Mouse (Mus musculus) intestine, embryonic 16.5 days (tissue): Measurements from ENCODE around the gene Cdc37. TPM values are rescaled to one million over a fixed set of nuclear protein-coding genes. Genes with fewer than 3 reads are reported as not detected.

Experiments
- ATAC-seq: fragments of 200-750 bp; cut with Nextera tagmentation; 2 replicates; pipeline ENCODE4 v1.8.0; 2017; ENCODE audit warnings: moderate TSS enrichment, moderate library complexity
- H3K27ac ChIP-seq: fragments of 300-500 bp; sonication (generic); 2 replicates; pipeline ENCODE4 v1.5.1; 2014; ENCODE audit warnings: mild to moderate bottlenecking, low read length
- H3K27me3 ChIP-seq: fragments of 300-500 bp; sonication (generic); replicated peaks from 2 replicates; pipeline ENCODE4 v1.6.1; 2014; ENCODE audit warnings: low read length, control low read depth, mixed read lengths; ENCODE audit not compliant: control insufficient read depth, insufficient read depth
- H3K36me3 ChIP-seq: fragments of 300-500 bp; sonication (generic); 2 replicates; pipeline ENCODE4 v1.6.1; 2014; ENCODE audit warnings: low read length, control low read depth; ENCODE audit not compliant: control insufficient read depth, insufficient read depth
- H3K4me1 ChIP-seq: fragments of 300-500 bp; sonication (generic); 2 replicates; pipeline ENCODE4 v1.6.1; 2014; ENCODE audit warnings: low read length, control low read depth, mixed read lengths; ENCODE audit not compliant: control insufficient read depth, insufficient read depth
- H3K4me2 ChIP-seq: fragments of 300-500 bp; sonication (generic); 2 replicates; pipeline ENCODE4 v1.6.1; 2014; ENCODE audit warnings: low read depth, low read length, control low read depth
- H3K4me3 ChIP-seq: fragments of 300-500 bp; sonication (generic); 2 replicates; pipeline ENCODE4 v1.5.1; 2014; ENCODE audit warnings: mild to moderate bottlenecking, low read length
- H3K9ac ChIP-seq: fragments of 300-500 bp; sonication (generic); 2 replicates; pipeline ENCODE4 v1.6.1; 2014; ENCODE audit warnings: low read depth, low read length
- H3K9me3 ChIP-seq: fragments of 300-500 bp; sonication (generic); 2 replicates; pipeline ENCODE4 v1.6.1; 2016; ENCODE audit warnings: low read length, control low read depth; ENCODE audit not compliant: control insufficient read depth
- WGBS: fragments of 180-500 bp; shearing (Covaris S2); extraction: QIAGEN DNeasy Blood & Tissue Kit; methylation state at CpG from one replicate; pipeline ENCODE4 v1.1.7; 2014; 5-methylcytosine and 5-hydroxymethylcytosine counted together
- polyA plus RNA-seq: library from polyadenylated mRNA; unstranded; fragments of >200 nt; fragmentation: Nextera tagmentation; extraction: Ambion mirVana; gene quantifications from 2 replicates; pipeline ENCODE4 v1.2.1, GENCODE M21; 2015

The Cdc37 gene
- polyA plus RNA-seq, 1 experiment from 2014 or later: 261 TPM

DNA sequence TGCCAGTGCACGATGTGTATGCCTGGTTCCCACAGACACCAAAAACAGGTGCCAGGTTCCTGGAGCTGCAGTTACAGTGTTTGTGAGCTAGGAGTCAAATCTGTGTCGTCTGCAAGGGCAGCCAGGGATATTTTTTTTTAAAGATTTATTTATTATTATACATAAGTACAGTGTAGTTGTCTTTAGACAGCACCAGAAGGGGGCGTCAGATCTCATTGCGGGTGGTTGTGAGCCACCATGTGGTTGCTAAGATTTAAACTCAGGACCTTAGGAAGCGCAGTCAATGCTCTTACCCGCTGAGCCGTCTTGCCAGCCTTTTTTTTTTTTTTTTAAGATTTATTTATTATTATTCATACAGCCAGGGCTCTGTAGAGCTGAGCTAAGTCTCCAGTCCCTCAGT is 40.1 kb upstream of the Cdc37 start:
- no peak overlapping the region for H3K9ac ChIP-seq
- H3K36me3 ChIP-seq: no peaks in the 10 kb centered on the region
- no peak overlapping the region for H3K4me3 ChIP-seq
- H3K4me1 ChIP-seq: 0 out of 2 replicates have a peak, but pooled peaks cover under 1% of the 10 kb centered on the region
- WGBS: 43% methylated on average over 7 of the region's 7 CpGs
- no peaks in the 10 kb centered on the region for H3K9me3 ChIP-seq
- H3K27me3 ChIP-seq: no peaks in the 10 kb centered on the region
- H3K27ac ChIP-seq: no peak overlapping the region
- no peak overlapping the region for H3K4me2 ChIP-seq
- no peak for ATAC-seq

DNA sequence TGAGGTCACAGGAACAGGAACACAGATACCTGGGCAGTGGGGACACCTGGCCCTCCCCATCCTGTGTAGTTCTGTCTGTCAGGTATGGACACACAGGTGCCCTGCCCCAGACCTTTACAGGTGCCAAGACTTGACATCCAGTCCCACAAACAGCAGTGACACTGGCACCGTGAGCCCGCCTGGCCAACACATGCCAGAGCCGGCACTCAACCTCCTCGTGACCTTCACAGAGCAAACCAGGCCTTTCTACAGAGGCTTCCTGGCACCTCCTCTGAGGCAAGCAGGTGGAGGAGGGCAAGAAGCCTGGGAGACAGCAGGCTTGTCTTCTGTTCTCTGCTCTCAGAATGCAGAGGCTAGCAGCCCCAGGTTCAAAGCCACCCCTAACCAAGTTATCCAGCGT is 35.7 kb upstream of the Cdc37 start:
- 91% methylated on average over 5 of the region's 5 CpGs for WGBS
- H3K27me3 ChIP-seq: no peaks in the 10 kb centered on the region; the same call in 1 of the 2 replicates
- H3K4me2 ChIP-seq: no peak overlapping the region
- no peak overlapping the region for H3K27ac ChIP-seq
- no peak overlapping the region for H3K9ac ChIP-seq
- no peak for ATAC-seq
- H3K4me1 ChIP-seq: peaks cover 24% of the 10 kb centered on the region
- no peak overlapping the region for H3K4me3 ChIP-seq
- H3K9me3 ChIP-seq: no peaks in the 10 kb centered on the region
- no peaks in the 10 kb centered on the region for H3K36me3 ChIP-seq

DNA sequence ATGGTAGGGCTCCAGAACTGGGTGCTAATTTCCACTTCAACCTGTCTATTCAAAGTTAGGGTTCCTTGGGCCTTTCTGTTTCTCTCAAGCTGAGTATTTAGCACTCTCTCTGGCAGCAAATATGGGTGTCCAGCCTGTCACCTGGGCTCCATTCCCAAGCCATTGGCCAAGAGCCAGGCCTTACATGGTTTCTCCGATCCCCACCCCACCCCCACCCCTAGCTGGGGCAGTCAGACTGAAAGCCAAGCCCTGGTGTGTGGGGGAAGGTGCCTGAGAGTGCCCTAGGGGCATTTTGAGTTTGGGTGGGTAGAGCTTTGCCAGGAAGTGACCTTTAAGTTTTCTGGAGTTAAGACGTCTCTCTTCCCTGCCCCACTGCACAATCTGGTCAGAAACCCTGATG is 35.0 kb upstream of the Cdc37 start:
- H3K27me3 ChIP-seq: no peaks in the 10 kb centered on the region; the same call in 1 of the 2 replicates
- WGBS: 38% methylated on average over 2 of the region's 2 CpGs
- H3K27ac ChIP-seq: no peak overlapping the region
- H3K4me1 ChIP-seq: peaks cover 24% of the 10 kb centered on the region
- no peak for ATAC-seq
- no peak overlapping the region for H3K4me2 ChIP-seq
- no peak overlapping the region for H3K4me3 ChIP-seq
- no peaks in the 10 kb centered on the region for H3K9me3 ChIP-seq
- 0 out of 2 replicates have a peak overlapping the region, but pooled peaks have one; percentile 64 for H3K9ac ChIP-seq
- no peaks in the 10 kb centered on the region for H3K36me3 ChIP-seq

DNA sequence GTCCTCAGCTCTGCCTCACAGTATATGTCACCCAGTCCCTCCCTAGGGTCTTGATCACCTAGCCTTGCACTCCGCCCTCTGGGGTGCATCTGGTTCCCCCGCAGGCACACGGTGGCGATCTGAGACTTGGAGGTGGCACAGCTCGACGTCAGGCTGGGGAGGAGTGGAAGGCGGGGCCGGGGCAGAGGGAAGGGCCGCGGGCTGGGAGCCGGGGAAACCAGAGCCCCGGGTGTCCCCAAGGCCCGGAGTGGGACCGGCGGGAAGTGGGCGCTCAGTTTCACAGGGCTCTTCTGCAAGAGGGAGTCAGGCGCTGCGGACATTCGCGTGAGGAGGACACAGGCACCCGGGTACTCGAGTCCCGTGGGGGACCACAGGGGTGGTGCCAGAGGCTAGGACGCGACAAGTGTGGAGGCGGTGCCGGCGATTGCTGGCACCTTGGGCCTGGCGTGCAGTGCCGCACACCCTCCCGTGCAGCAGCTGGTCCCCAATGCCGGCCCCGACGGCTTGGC is 34.2 kb upstream of the Cdc37 start:
- Histone ChIP-seq H3K9me3 (no peaks in the 10 kb centered on the region), H3K4me3 (peak overlapping the region; percentile 49), H3K4me2 (peak overlapping the region; percentile 62), H3K27me3 (no peaks in the 10 kb centered on the region; the same call in 1 of the 2 replicates), H3K27ac (no peak overlapping the region), H3K36me3 (no peaks in the 10 kb centered on the region), H3K9ac (peak overlapping the region; percentile 64), H3K4me1 (peaks cover 24% of the 10 kb centered on the region)
- 9% methylated on average over 34 of the region's 34 CpGs for WGBS
- ATAC-seq: peak; percentile 74

- no peaks in the 10 kb centered on the region; the same call in 1 of the 2 replicates for H3K27me3 ChIP-seq
- H3K4me3 ChIP-seq: no peak overlapping the region
- ATAC-seq: no peak
- H3K27ac ChIP-seq: no peak overlapping the region
- no peaks in the 10 kb centered on the region for H3K36me3 ChIP-seq
- peaks cover 24% of the 10 kb centered on the region for H3K4me1 ChIP-seq
- WGBS: 81% methylated on average over 6 of the region's 6 CpGs
- H3K9ac ChIP-seq: 0 out of 2 replicates have a peak overlapping the region, but pooled peaks have one; percentile 64
- H3K9me3 ChIP-seq: no peaks in the 10 kb centered on the region
- peak overlapping the region; percentile 62; the same call in 1 of the 2 replicates for H3K4me2 ChIP-seq
Measured at GRCm38 (mm10) chr9:21183421-21183820, 33.6 kb upstream of the Cdc37 start.

- Histone ChIP-seq H3K4me1 (peaks cover 24% of the 10 kb centered on the region), H3K27me3 (no peaks in the 10 kb centered on the region; the same call in 1 of the 2 replicates), H3K4me2 (peak overlapping the region; percentile 65), H3K9ac (peak overlapping the region; percentile 80), H3K27ac (peak overlapping the region; percentile 23; the same call in 1 of the 2 replicates), H3K36me3 (no peaks in the 10 kb centered on the region), H3K4me3 (peak overlapping the region; percentile 66), H3K9me3 (no peaks in the 10 kb centered on the region)
- 6% methylated on average over 44 of the region's 48 CpGs for WGBS
- ATAC-seq: peak; percentile 63
Measured at GRCm38 (mm10) chr9:21181421-21182220, 31.8 kb upstream of the Cdc37 start.

DNA sequence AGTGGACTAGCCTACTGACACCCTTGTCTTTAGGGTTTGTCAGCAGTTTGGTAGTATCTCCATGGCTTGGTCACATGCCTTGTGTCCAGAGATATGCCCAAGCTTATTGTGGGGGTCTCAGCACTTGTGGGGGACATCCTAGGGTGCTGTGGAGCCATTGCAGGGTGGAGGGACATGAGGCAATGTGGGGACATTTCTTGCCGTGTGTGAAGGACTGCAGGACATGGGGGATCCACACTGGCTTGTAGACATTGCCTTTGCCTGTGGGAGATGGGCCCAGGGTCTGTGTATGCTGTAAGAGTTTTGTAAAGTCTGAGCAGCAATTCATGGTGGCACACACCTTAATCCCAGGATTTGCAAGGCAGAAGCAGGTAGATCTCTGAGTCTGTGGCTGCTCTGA is 31.1 kb upstream of the Cdc37 start:
- 53% methylated on average over 1 of the region's 1 CpGs for WGBS
- no peak for ATAC-seq
- Histone ChIP-seq H3K9ac (no peak overlapping the region), H3K4me3 (no peak overlapping the region), H3K9me3 (no peaks in the 10 kb centered on the region), H3K27ac (no peak overlapping the region), H3K36me3 (no peaks in the 10 kb centered on the region), H3K27me3 (no peaks in the 10 kb centered on the region; the same call in 1 of the 2 replicates), H3K4me1 (peaks cover 24% of the 10 kb centered on the region), H3K4me2 (no peak overlapping the region; the same call in 1 of the 2 replicates)

- Histone ChIP-seq H3K36me3 (no peaks in the 10 kb centered on the region), H3K27me3 (no peaks in the 10 kb centered on the region; the same call in 1 of the 2 replicates), H3K27ac (no peak overlapping the region), H3K9ac (no peak overlapping the region), H3K4me3 (no peak overlapping the region), H3K9me3 (no peaks in the 10 kb centered on the region), H3K4me2 (no peak overlapping the region), H3K4me1 (peaks cover 24% of the 10 kb centered on the region)
- no peak for ATAC-seq
- WGBS: 53% methylated on average over 4 of the region's 4 CpGs
Measured at GRCm38 (mm10) chr9:21180402-21180801, 30.6 kb upstream of the Cdc37 start.

DNA sequence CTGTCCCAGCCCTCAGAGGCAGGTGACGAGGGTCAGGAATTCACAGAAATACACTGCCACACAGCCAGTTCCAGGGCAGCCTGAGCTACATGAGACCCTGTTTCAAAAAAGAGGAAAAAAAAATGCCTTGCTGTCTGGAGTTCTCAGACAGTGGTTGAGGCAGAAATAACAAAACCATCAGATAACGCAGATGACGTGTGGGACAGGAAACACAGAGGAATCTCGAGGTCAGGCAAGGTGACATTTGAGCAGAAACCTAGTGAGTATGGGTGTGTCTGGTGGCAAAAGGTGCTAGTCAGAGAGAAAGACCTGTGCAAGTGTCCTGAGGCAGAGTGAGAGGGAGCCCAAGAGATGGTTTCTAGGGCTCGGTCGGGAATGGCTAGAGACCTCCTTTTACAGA is 22.6 kb upstream of the Cdc37 start:
- peaks cover 13% of the 10 kb centered on the region for H3K4me1 ChIP-seq
- no peaks in the 10 kb centered on the region for H3K9me3 ChIP-seq
- H3K4me2 ChIP-seq: no peak overlapping the region
- H3K27ac ChIP-seq: no peak overlapping the region
- H3K36me3 ChIP-seq: no peaks in the 10 kb centered on the region
- no peaks in the 10 kb centered on the region for H3K27me3 ChIP-seq
- no peak overlapping the region for H3K4me3 ChIP-seq
- H3K9ac ChIP-seq: no peak overlapping the region
- no peak for ATAC-seq
- WGBS: 68% methylated on average over 6 of the region's 6 CpGs
